Mouse (Mus musculus): Measurements from ENCODE around the gene Eml2. TPM values are rescaled to one million over a fixed set of nuclear protein-coding genes. Genes with fewer than 3 reads are reported as not detected.
A peak's percentile ranks its signal among the peaks of the same experiment; 100 is the strongest.

Gene Eml2
- total RNA-seq, 1 experiment from 2014 or later: 9.9 TPM

DNA sequence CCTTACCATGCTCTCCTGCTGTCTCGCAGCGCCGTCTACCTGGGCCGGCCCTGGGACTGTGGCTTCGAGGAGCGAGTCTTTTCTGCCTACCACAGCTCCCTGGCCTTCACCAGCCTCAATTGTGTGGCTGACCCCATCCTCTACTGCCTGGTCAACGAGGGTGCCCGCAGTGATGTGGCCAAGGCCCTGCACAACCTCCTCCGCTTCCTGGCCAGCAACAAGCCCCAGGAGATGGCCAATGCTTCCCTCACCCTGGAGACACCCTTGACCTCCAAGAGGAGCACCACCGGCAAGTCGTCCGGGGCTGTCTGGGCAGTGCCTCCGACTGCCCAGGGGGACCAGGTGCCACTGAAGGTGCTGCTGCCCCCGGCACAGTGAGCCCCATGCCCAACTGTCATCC, 46.7 kb downstream of the Eml2 start:
- no peak for ATAC-seq (replicated peaks; ENCODE audit: insufficient number of reproducible peaks, low FRiP score, low TSS enrichment, poor library complexity, severe bottlenecking)

- no peak for ATAC-seq (replicated peaks; ENCODE audit: insufficient number of reproducible peaks, low FRiP score, low TSS enrichment, poor library complexity, severe bottlenecking)
Measured at GRCm38 (mm10) chr7:19224933-19225332, 48.7 kb downstream of the Eml2 start.

DNA sequence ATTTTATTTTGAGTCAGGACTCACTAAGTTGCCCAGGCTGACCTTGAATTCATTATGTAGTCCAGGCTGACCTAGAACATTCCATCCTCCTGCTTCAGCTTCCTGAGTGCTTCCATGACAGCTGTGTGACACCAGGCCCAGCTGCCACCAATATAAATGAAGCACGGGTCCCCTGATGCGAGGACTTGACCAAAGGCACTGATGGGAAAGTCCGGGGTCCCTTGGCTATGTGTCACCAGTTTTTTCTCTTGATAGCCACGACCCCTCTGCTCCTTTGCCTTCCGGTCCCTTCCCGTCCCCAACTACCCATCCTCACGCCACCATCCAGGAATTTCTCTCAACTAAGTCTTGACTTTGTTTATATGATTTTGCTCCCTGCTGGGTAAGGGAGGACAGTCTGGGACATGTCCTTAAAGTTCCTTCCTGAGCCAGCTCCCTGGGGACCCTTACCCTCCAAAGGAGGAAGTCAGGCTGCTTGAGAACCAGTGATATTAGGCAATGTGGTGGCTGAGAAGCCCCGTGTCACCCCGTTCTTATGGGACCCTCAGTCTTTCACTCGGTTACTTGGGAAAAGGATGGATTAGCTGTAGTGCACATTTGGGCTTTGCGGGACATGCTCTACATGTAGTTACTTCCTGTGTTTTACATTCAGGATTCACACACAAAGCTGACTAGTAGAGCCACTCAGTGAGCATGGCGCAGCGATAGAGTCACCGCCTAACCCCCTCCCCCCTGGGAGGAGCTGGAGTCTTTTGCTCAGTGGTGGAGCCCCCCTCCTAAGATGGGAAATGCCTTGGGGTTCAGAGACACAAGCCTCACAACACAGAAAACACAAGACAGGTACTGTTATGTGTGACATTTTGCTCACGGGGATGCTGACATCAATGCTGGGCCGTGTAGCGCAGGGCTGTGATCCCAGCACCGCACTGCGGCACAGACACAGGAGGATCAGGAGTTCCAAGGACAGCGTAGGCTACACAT, 50.9 kb downstream of the Eml2 start:
- peak; percentile 6 for ATAC-seq (replicated peaks; ENCODE audit: insufficient number of reproducible peaks, low FRiP score, low TSS enrichment, poor library complexity, severe bottlenecking)

DNA sequence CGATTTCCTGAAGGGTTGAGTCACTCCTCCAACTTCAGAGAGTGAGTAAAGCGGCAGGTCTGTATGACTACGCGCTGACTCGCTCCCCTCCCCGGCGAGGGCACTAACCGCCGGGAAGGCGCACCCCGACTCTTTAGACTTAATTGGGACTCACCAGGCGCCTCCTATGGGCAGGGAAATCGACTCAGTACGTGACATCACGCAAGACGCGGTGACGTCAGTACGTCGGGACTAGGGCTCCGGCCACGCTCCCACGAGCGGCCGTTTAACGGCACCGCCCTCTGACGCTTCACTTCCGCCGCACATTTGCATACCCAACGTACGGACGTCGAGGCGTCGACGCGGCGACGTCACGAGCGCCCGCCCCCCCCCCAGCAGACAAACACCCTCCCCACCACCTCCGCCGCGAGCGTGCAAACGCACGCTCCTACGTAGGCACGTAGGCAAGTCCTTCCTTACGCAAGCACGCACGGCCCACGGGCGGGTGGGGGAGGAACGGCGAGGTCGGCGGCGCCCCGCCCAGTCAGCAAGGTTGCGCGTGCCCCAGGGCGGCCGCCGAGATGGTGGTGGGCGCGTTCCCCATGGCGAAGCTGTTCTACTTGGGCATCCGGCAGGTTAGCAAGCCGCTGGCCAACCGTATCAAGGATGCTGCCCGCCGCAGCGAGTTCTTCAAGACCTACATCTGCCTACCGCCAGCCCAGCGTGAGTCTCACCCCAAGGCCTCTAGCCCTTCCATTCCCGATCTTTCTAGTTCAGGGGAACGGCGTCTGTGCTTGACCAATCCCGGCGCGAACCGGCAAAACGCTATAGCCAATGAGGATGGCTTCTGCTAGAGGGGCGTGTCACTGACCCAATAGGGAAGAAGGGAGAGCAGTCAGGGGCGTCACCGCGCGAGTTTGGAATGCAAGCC, 51.9 kb downstream of the Eml2 start, which contains the start of gene Opa3:
Gene Opa3, plus strand, starts transcription at position 452 of the 910 bp plus-strand sequence.
- peak; percentile 83 for ATAC-seq (replicated peaks; ENCODE audit: insufficient number of reproducible peaks, low FRiP score, low TSS enrichment, poor library complexity, severe bottlenecking)

DNA sequence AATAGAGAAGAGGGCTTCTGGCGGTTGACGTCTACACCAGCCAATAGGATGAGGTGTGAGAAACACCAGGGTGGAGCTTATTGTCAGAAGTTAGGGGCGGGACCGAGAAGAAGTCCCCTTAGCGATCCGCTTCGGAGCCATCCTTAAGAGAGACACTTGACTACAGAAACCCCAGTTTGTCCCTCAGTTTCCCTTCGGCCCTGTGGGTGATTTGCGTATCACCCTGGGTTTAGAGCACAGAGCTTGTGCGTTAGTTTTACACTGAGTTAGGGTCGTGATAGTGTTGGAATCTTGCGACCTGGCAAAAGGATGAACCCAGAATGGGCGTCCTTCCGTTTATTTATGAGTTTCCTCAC, 52.5 kb downstream of the Eml2 start:
- ATAC-seq (replicated peaks; ENCODE audit: insufficient number of reproducible peaks, low FRiP score, low TSS enrichment, poor library complexity, severe bottlenecking): no peak

DNA sequence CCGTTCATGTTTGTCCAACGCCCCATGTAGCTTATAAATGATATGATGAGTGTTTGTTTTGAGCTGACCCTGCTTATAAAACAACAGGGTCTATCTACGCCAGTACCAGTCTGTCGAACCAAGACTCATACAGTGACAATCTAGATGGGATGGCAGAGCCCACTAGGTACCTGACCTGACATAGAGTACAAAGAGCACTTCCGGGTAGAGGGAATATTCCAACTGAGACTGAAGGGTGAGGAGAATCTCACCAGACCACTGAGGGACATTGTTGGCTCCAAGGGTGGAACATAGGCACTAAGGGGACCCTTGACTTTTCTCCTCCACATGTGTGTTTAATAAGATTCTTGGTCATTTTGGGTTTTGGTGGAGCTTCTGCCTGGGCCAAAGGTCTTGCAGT, 53.2 kb downstream of the Eml2 start:
- no peak for ATAC-seq (replicated peaks; ENCODE audit: insufficient number of reproducible peaks, low FRiP score, low TSS enrichment, poor library complexity, severe bottlenecking)

DNA sequence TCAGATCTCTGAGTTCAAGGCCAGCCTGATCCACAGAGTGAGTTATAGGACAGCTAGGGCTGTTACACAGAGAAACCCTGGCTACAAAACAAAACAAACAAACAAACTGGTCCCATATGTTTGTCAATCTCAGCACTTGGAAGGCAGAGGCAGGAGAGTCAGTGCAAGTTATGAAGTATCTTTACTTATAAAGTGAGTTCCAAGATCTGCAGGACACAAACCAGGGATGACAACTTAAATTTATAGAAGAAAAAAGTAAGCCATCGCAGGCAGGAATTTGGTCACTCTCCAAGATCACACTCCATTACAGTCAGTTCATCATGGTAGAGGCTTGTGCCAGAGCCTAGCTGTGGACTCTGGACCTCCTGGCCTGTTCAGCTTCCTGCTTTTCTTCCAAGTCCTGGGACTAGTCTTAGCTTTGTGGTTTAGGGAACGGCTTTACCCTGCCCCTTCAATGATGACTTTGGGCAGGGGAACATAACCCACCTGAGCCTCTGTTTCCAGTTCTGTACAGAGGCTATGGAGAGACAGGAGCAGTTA, 53.9 kb downstream of the Eml2 start:
- ATAC-seq (replicated peaks; ENCODE audit: insufficient number of reproducible peaks, low FRiP score, low TSS enrichment, poor library complexity, severe bottlenecking): no peak

DNA sequence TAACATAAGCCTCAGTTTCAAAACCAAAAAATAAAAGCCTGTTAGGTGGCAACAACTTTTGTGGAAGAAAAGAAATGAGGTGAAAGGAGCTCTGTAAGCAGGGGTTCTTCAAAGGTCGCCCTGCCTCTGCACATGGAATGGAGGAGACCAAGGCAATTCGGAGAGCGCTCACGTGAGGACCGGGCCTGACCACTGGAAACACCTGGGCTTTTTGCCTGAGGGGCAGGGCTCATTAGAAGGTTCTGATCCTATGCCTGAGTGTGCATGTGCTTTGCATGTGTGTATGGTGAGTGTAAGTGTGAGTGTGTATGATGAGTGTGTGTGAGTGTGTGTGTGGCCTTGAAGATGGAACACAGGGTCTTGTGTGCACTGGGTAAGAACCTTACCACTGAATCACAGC, 54.7 kb downstream of the Eml2 start:
- no peak for ATAC-seq (replicated peaks; ENCODE audit: insufficient number of reproducible peaks, low FRiP score, low TSS enrichment, poor library complexity, severe bottlenecking)

DNA sequence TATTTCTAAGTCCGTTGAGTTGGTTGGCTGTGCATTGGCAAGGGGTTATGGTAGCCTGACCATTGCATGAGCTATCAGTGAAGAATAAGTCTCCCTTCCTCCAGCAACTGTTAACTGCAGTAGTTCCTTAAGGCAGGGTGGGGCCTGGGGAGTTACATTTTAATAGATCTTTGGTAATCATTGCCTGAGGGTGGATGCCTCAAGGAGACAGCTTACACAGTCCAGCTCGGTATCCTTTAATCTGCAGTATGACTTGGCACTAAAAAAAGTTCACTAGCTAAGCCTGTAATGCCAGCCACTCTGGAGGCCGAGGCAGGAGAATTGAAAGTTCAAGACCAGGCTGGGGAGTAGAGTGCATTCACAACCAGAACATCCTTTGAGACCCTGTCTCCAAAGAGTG, 55.6 kb downstream of the Eml2 start:
- ATAC-seq (replicated peaks; ENCODE audit: insufficient number of reproducible peaks, low FRiP score, low TSS enrichment, poor library complexity, severe bottlenecking): no peak

DNA sequence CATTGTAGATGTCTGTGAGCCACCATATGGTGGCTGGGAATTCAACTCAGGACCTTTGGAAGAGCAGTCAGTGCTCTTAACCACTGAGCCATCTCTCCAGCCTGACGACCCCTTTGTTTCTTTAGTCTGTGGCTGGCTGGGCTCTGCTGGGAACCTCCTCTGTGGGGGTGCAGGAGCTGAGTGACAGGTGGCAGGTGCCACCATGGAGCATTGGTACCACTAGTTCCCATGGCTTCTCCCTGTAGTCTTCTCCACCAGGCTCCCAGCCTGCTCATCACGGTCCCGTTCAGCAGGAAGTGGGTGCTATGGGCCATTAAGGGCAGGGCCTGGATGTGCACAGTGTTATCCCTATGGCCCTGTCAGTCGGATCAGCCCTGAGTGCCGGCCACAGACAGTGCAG, 58.4 kb downstream of the Eml2 start:
- no peak for ATAC-seq (replicated peaks; ENCODE audit: insufficient number of reproducible peaks, low FRiP score, low TSS enrichment, poor library complexity, severe bottlenecking)

DNA sequence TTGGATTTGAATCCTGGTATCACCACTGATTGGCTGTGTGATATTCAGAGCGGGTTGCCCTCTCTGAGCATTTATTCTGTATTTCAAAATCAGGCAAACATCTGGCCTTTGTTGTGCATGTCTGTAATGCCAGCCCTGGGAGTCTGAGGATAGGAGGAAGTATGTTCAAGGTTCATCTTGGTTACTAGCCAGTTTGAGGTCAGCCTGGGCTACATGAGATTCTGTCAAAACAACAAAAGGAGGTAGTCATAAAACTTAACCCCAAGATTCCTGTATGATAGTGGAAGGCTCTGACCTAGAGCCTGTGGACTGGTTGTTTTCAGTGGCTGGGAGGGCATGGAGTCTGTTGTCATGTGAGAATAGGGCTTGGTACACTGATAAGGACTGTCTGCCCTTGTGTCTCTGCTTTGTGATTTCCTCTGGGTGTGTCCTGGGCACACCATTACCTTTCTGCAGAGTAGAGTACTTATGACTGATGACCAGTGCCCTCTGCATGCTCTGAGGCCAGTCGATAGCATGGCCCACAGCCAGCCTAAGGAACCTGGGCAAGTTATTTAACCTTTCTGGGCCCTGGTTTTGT, 59.0 kb downstream of the Eml2 start:
- 0 out of 2 replicates have a peak, but pooled peaks have one; percentile 11 for ATAC-seq (replicated peaks; ENCODE audit: insufficient number of reproducible peaks, low FRiP score, low TSS enrichment, poor library complexity, severe bottlenecking)

GRCm38 (mm10) chr7:19236411-19236810, 60.2 kb downstream of the Eml2 start:
- ATAC-seq (replicated peaks; ENCODE audit: insufficient number of reproducible peaks, low FRiP score, low TSS enrichment, poor library complexity, severe bottlenecking): no peak

DNA sequence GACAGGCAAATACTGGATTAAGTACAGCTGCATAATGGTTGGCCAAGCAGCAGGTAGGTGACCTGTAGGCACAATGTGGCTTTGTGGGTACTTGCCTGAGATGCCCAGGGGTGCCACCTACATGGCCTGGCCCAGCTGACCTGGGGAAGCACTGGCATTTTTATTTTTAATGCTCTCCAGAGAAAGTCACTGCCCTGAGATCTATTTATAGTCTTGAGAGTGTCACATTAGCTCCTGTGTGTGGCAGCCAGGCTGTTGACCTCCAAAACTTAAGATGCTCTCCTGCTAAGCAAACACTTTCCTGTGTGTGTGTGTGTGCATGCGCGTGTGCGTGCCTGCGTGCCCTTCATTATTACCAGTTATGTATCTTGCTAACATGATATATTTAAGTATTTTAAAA, 62.1 kb downstream of the Eml2 start:
- ATAC-seq (replicated peaks; ENCODE audit: insufficient number of reproducible peaks, low FRiP score, low TSS enrichment, poor library complexity, severe bottlenecking): no peak

- peak; percentile 91 for ATAC-seq (replicated peaks; ENCODE audit: insufficient number of reproducible peaks, low FRiP score, low TSS enrichment, poor library complexity, severe bottlenecking)
Measured at GRCm38 (mm10) chr7:19239423-19239822, 63.2 kb downstream of the Eml2 start.

- ATAC-seq (replicated peaks; ENCODE audit: insufficient number of reproducible peaks, low FRiP score, low TSS enrichment, poor library complexity, severe bottlenecking): no peak
Measured at GRCm38 (mm10) chr7:19239986-19240385, 63.8 kb downstream of the Eml2 start.

- ATAC-seq (replicated peaks; ENCODE audit: insufficient number of reproducible peaks, low FRiP score, low TSS enrichment, poor library complexity, severe bottlenecking): no peak
Measured at GRCm38 (mm10) chr7:19240905-19241463, 64.8 kb downstream of the Eml2 start.

GRCm38 (mm10) chr7:19242005-19242404, 65.8 kb downstream of the Eml2 start:
- no peak for ATAC-seq (replicated peaks; ENCODE audit: insufficient number of reproducible peaks, low FRiP score, low TSS enrichment, poor library complexity, severe bottlenecking)

DNA sequence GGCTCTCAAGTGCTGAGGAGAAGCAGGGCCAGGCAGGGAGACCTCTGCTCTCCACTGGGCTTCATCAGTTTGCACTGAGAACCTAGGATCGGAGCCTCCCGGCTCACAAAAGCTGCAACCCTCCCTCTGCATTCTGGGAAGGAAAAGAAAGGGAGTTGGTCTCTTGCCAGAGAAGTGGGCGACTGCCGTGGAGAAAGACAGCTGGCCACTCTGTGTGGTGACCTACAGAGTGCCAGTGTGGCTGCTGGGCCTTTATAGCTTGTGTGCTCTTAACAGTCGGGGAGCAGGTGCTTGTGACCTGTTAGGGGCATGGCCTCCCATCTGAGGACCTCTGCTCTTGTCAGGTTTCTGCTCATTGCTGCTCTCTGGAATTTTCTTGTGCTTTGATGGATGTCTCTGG, 67.6 kb downstream of the Eml2 start:
- no peak for ATAC-seq (replicated peaks; ENCODE audit: insufficient number of reproducible peaks, low FRiP score, low TSS enrichment, poor library complexity, severe bottlenecking)

DNA sequence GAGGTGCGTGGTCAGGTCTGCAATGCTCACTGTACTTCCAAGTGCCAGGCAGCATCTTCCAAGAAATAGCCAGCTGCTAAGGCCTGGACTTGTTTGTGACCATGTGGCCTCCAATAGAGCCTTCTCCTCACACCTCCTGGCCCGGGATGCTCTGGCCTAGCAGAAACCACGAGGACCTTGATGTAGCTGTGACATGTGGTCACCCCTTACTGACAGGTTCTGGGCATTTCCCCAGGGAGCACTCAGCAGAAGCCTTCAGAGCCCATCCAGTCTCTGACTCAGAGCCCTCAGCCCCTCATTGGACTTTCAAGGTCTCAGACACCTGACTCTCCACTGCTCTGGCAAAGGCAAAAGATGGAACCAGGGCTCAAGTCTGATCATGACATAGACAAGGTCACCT, 68.9 kb downstream of the Eml2 start:
- ATAC-seq (replicated peaks; ENCODE audit: insufficient number of reproducible peaks, low FRiP score, low TSS enrichment, poor library complexity, severe bottlenecking): no peak
